Mouse (Mus musculus) stomach, embryonic 15.5 days (tissue): ENCODE data around the gene Adig. TPM values are rescaled to one million over a fixed set of nuclear protein-coding genes. Genes with fewer than 3 reads are reported as not detected.
A peak's percentile ranks its signal among the peaks of the same experiment; 100 is the strongest.

Experiments used
- ATAC-seq: fragments of 200-750 bp; cut with Nextera tagmentation; 2 replicates; pipeline ENCODE4 v1.8.0; 2017; ENCODE audit warnings: low read depth, moderate number of reproducible peaks, moderate TSS enrichment; ENCODE audit not compliant: insufficient read depth, low FRiP score
- H3K27ac ChIP-seq: fragments of 300-500 bp; sonication (generic); 2 replicates; pipeline ENCODE4 v1.5.1; 2015; ENCODE audit warnings: mild to moderate bottlenecking, inconsistent platforms
- H3K27me3 ChIP-seq: fragments of 300-500 bp; sonication (generic); replicated peaks from 2 replicates; pipeline ENCODE4 v1.6.1; 2015; ENCODE audit warnings: inconsistent platforms
- H3K36me3 ChIP-seq: fragments of 300-500 bp; sonication (generic); 2 replicates; pipeline ENCODE4 v1.6.1; 2015; ENCODE audit warnings: inconsistent platforms
- H3K4me1 ChIP-seq: fragments of 300-500 bp; sonication (generic); 2 replicates; pipeline ENCODE4 v1.6.1; 2015; ENCODE audit warnings: inconsistent platforms
- H3K4me2 ChIP-seq: fragments of 300-500 bp; sonication (generic); 2 replicates; pipeline ENCODE4 v1.6.1; 2015; ENCODE audit warnings: mild to moderate bottlenecking, inconsistent platforms
- H3K4me3 ChIP-seq: fragments of 300-500 bp; sonication (generic); replicated peaks from 2 replicates; pipeline ENCODE4 v1.5.1; 2015; ENCODE audit warnings: inconsistent platforms
- H3K9ac ChIP-seq: fragments of 300-500 bp; sonication (generic); 2 replicates; pipeline ENCODE4 v1.6.1; 2015; ENCODE audit warnings: inconsistent platforms
- H3K9me3 ChIP-seq: fragments of 300-500 bp; sonication (generic); 2 replicates; pipeline ENCODE4 v1.6.1; 2016; ENCODE audit warnings: inconsistent platforms
- WGBS: fragments of 180-500 bp; shearing (Covaris S2); methylation state at CpG from one replicate; pipeline ENCODE4 v1.1.7; 2015; 5-methylcytosine and 5-hydroxymethylcytosine counted together
- polyA plus RNA-seq: library from polyadenylated mRNA; unstranded; fragments of >200 nt; fragmentation: Nextera tagmentation; extraction: Ambion mirVana; gene quantifications from 2 replicates; pipeline ENCODE4 v1.2.1, GENCODE M21; 2015

Gene Adig
- 0.77 and 1.1 TPM in 2 replicates for polyA plus RNA-seq

- Histone ChIP-seq H3K4me2 (no peak within 1 kb of the TSS), H3K36me3 (peaks cover 5% of the 10 kb centered on the region; the same call in 1 of the 2 replicates), H3K9ac (no peak within 1 kb of the TSS), H3K27me3 (no peaks in the 10 kb centered on the region), H3K9me3 (no peaks in the 10 kb centered on the region), H3K4me1 (no peaks in the 10 kb centered on the region), H3K27ac (peak within 1 kb of the TSS; percentile 41; the same call in 1 of the 2 replicates), H3K4me3 (no peak within 1 kb of the TSS)
- peak; percentile 48; the same call in 1 of the 2 replicates for ATAC-seq
- 55% methylated on average over 11 of the region's 11 CpGs for WGBS
Measured at GRCm38 (mm10) chr2:158501836-158502812, at the start of gene Adig. TSS of gene Adig (plus strand) at chr2:158502612.

GRCm38 (mm10) chr2:158456451-158456850 lies 46.0 kb upstream of the Adig start:
- WGBS: 92% methylated on average over 4 of the region's 4 CpGs
- Histone ChIP-seq H3K27ac (no peak overlapping the region), H3K9me3 (no peaks in the 10 kb centered on the region), H3K36me3 (peaks cover 17% of the 10 kb centered on the region; the same call in 1 of the 2 replicates), H3K4me2 (no peak overlapping the region), H3K27me3 (no peaks in the 10 kb centered on the region), H3K9ac (no peak overlapping the region), H3K4me3 (no peak overlapping the region), H3K4me1 (no peaks in the 10 kb centered on the region)
- no peak for ATAC-seq

GRCm38 (mm10) chr2:158457610-158458009 lies 44.8 kb upstream of the Adig start:
- H3K9ac ChIP-seq: no peak overlapping the region

GRCm38 (mm10) chr2:158462450-158462849 lies 40.0 kb upstream of the Adig start:
- Histone ChIP-seq H3K4me2 (no peak overlapping the region), H3K4me1 (no peaks in the 10 kb centered on the region), H3K27me3 (no peaks in the 10 kb centered on the region), H3K9me3 (no peaks in the 10 kb centered on the region), H3K4me3 (no peak overlapping the region), H3K9ac (no peak overlapping the region), H3K36me3 (peaks cover 26% of the 10 kb centered on the region), H3K27ac (no peak overlapping the region)
- no peak for ATAC-seq
- 56% methylated on average over 1 of the region's 1 CpGs for WGBS

More at GRCm38 (mm10) chr2:158457610-158458009, 44.8 kb upstream of the Adig start:
- WGBS: 91% methylated on average over 1 of the region's 1 CpGs
- Histone ChIP-seq H3K27me3 (no peaks in the 10 kb centered on the region), H3K9me3 (no peaks in the 10 kb centered on the region), H3K36me3 (peaks cover 24% of the 10 kb centered on the region; the same call in 1 of the 2 replicates), H3K4me2 (no peak overlapping the region), H3K27ac (no peak overlapping the region), H3K4me1 (no peaks in the 10 kb centered on the region), H3K4me3 (no peak overlapping the region)
- ATAC-seq: no peak

- Histone ChIP-seq H3K9ac (no peak overlapping the region), H3K36me3 (peaks cover 15% of the 10 kb centered on the region), H3K27me3 (no peaks in the 10 kb centered on the region), H3K4me3 (no peak overlapping the region), H3K4me2 (no peak overlapping the region), H3K27ac (no peak overlapping the region), H3K4me1 (no peaks in the 10 kb centered on the region), H3K9me3 (no peaks in the 10 kb centered on the region)
- WGBS: 85% methylated on average over 1 of the region's 1 CpGs
- no peak for ATAC-seq
Measured at GRCm38 (mm10) chr2:158474159-158474558, 28.3 kb upstream of the Adig start.

GRCm38 (mm10) chr2:158477640-158478039 lies 24.8 kb upstream of the Adig start:
- no peak overlapping the region for H3K4me2 ChIP-seq
- 84% methylated on average over 3 of the region's 3 CpGs for WGBS
- H3K9me3 ChIP-seq: no peaks in the 10 kb centered on the region
- H3K9ac ChIP-seq: no peak overlapping the region
- H3K4me1 ChIP-seq: no peaks in the 10 kb centered on the region
- no peak for ATAC-seq
- H3K27me3 ChIP-seq: no peaks in the 10 kb centered on the region
- H3K4me3 ChIP-seq: no peak overlapping the region
- peaks cover 15% of the 10 kb centered on the region for H3K36me3 ChIP-seq
- no peak overlapping the region for H3K27ac ChIP-seq

GRCm38 (mm10) chr2:158498457-158498856 lies 4.0 kb upstream of the Adig start:
- Histone ChIP-seq H3K4me2 (no peak overlapping the region), H3K27me3 (no peaks in the 10 kb centered on the region), H3K4me1 (no peaks in the 10 kb centered on the region), H3K4me3 (no peak overlapping the region), H3K27ac (no peak overlapping the region), H3K9me3 (no peaks in the 10 kb centered on the region), H3K36me3 (peaks cover 10% of the 10 kb centered on the region; the same call in 1 of the 2 replicates), H3K9ac (no peak overlapping the region)
- 85% methylated on average over 5 of the region's 5 CpGs for WGBS
- ATAC-seq: no peak

GRCm38 (mm10) chr2:158503226-158503625 lies 814 bp downstream of the Adig start:
- no peak overlapping the region for H3K4me3 ChIP-seq
- H3K27me3 ChIP-seq: no peaks in the 10 kb centered on the region
- no peak overlapping the region for H3K9ac ChIP-seq
- no peaks in the 10 kb centered on the region for H3K4me1 ChIP-seq
- H3K4me2 ChIP-seq: no peak overlapping the region
- 74% methylated on average over 7 of the region's 7 CpGs for WGBS
- ATAC-seq: no peak
- H3K27ac ChIP-seq: no peak overlapping the region
- H3K9me3 ChIP-seq: no peaks in the 10 kb centered on the region
- peaks cover 5% of the 10 kb centered on the region; the same call in 1 of the 2 replicates for H3K36me3 ChIP-seq

- Histone ChIP-seq H3K27ac (no peak overlapping the region), H3K4me3 (no peak overlapping the region), H3K27me3 (no peaks in the 10 kb centered on the region), H3K4me1 (no peaks in the 10 kb centered on the region), H3K36me3 (0 out of 2 replicates have a peak, but pooled peaks cover 5% of the 10 kb centered on the region), H3K9ac (no peak overlapping the region), H3K9me3 (no peaks in the 10 kb centered on the region), H3K4me2 (no peak overlapping the region)
- 76% methylated on average over 4 of the region's 4 CpGs for WGBS
- no peak for ATAC-seq
Measured at GRCm38 (mm10) chr2:158503671-158504070, 1.3 kb downstream of the Adig start.

GRCm38 (mm10) chr2:158506475-158506874 lies 4.1 kb downstream of the Adig start:
- no peaks in the 10 kb centered on the region for H3K36me3 ChIP-seq
- 82% methylated on average over 5 of the region's 5 CpGs for WGBS
- H3K4me2 ChIP-seq: no peak overlapping the region
- no peak overlapping the region for H3K9ac ChIP-seq
- no peaks in the 10 kb centered on the region for H3K4me1 ChIP-seq
- no peak for ATAC-seq
- H3K9me3 ChIP-seq: no peaks in the 10 kb centered on the region
- no peak overlapping the region for H3K27ac ChIP-seq
- no peaks in the 10 kb centered on the region for H3K27me3 ChIP-seq
- H3K4me3 ChIP-seq: no peak overlapping the region

GRCm38 (mm10) chr2:158507046-158507445 lies 4.6 kb downstream of the Adig start:
- no peak for ATAC-seq
- 93% methylated on average over 10 of the region's 10 CpGs for WGBS
- H3K4me1 ChIP-seq: no peaks in the 10 kb centered on the region

GRCm38 (mm10) chr2:158510665-158511064 lies 8.3 kb downstream of the Adig start:
- no peak overlapping the region for H3K4me3 ChIP-seq
- peak; percentile 66 for ATAC-seq
- H3K4me2 ChIP-seq: no peak overlapping the region
- no peaks in the 10 kb centered on the region for H3K9me3 ChIP-seq
- no peaks in the 10 kb centered on the region for H3K27me3 ChIP-seq
- H3K9ac ChIP-seq: no peak overlapping the region
- no peaks in the 10 kb centered on the region for H3K4me1 ChIP-seq
- WGBS: 48% methylated on average over 6 of the region's 6 CpGs
- peak overlapping the region; percentile 49; the same call in 1 of the 2 replicates for H3K27ac ChIP-seq
- no peaks in the 10 kb centered on the region for H3K36me3 ChIP-seq

More at GRCm38 (mm10) chr2:158507046-158507445, 4.6 kb downstream of the Adig start:
- H3K36me3 ChIP-seq: no peaks in the 10 kb centered on the region
- no peaks in the 10 kb centered on the region for H3K9me3 ChIP-seq
- no peak overlapping the region for H3K9ac ChIP-seq
- H3K4me2 ChIP-seq: no peak overlapping the region
- H3K27ac ChIP-seq: no peak overlapping the region
- H3K4me3 ChIP-seq: no peak overlapping the region
- no peaks in the 10 kb centered on the region for H3K27me3 ChIP-seq
